Mouse (Mus musculus) spleen, postnatal 36 days (tissue): ENCODE measurements around the gene Blvrb.

Source experiments
- DNase-seq, 2 experiments: peaks; one replicate each; pipeline ENCODE4 v3.0.0; 2022; ENCODE audit warnings: low spot score in 2 of 2, mixed read lengths in 1 of 2

Blvrb gene

GRCm38 (mm10) chr7:27514961-27515360, 67.2 kb downstream of the Blvrb start:
- DNase-seq, result no peak
